Mouse (Mus musculus) thymus, adult 2 months (tissue): ENCODE measurements around the gene Ruvbl2.

Experiments used
- CTCF ChIP-seq: fragments of 200-500 bp; IDR thresholded peaks from 2 replicates; pipeline ENCODE4 v1.5.1; 2012; ENCODE audit warnings: mild to moderate bottlenecking, control low read depth, low read length, moderate library complexity, borderline replicate concordance; ENCODE audit not compliant: control insufficient read depth, poor library complexity, insufficient read depth; ENCODE audit errors: extremely low read depth
- POLR2A ChIP-seq: fragments of 200-500 bp; IDR thresholded peaks from 2 replicates; pipeline ENCODE4 v1.6.1; 2012; ENCODE audit warnings: mild to moderate bottlenecking, low read length, control low read depth, moderate library complexity; ENCODE audit not compliant: control insufficient read depth, poor library complexity, insufficient read depth; ENCODE audit errors: extremely low read depth

DNA sequence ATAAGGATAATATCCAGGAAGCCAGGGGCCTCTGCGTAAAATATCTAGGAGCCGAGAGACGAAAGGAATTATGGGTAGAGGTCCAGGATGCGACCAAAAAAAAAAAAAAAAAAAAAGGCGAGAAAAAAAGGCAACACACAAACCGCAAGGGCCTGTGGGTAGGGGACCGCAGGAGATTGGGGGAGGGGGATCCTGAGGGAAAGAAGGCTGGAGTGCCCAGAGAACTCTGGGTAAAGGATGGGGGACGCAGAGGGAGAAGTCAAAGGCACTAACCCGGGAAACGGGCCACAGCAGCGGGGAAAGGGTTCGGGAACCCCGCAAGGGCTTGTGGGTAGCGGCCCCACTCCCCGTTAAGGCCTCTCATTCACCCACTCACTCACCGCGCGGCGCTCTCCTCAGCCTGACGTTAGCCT, 42.8 kb downstream of the Ruvbl2 start:
- TF ChIP-seq POLR2A (no peak), CTCF (0 out of 2 replicates have a peak, but pooled peaks have one; percentile 5)
